25 mouse cellular contexts compared by ENCODE assay signal in genomic region chr16:66986879-66987278, GRCm38 (mm10).
DNase-seq lines count a peak whose midpoint lies in the region; ATAC-seq and TF ChIP-seq lines count a peak whose summit lies in the region.
"Had no signal": no experiment of that assay in that cellular context is flagged by ENCODE, and none has a peak within 500 bp of the region (broad histone marks: within the 10 kb centered on the region; RNA-seq: fewer than 3 reads in every experiment).

No protein-coding gene starts in this region.

- no peak overlapping the region for H3K4me2 ChIP-seq in neural tube, embryonic 13.5 days
- H3K4me2 ChIP-seq: embryonic facial prominence, embryonic 13.5 days; forebrain, embryonic 15.5 days; heart, embryonic 13.5 days; limb, embryonic 13.5 days; liver, embryonic 11.5 days; lung, embryonic 15.5 days; midbrain, embryonic 12.5 days; neural tube, embryonic 15.5 days had no signal

- peaks cover 14% of the 10 kb centered on the region; the same call in 1 of the 2 replicates for H3K4me1 ChIP-seq in neural tube, embryonic 13.5 days (replicated peaks)
- H3K4me1 ChIP-seq: embryonic facial prominence, embryonic 13.5 days; forebrain, embryonic 10.5 days; forebrain, embryonic 15.5 days; heart, embryonic 13.5 days; limb, embryonic 13.5 days; lung, embryonic 15.5 days; midbrain, embryonic 12.5 days had no signal

- 60% methylated on average over 7 of the region's 7 CpGs for WGBS in neural tube, embryonic 13.5 days

- no peaks in the 10 kb centered on the region for H3K9me3 ChIP-seq in neural tube, embryonic 13.5 days
- H3K9me3 ChIP-seq: embryonic facial prominence, embryonic 13.5 days; forebrain, embryonic 10.5 days; forebrain, embryonic 15.5 days; heart, embryonic 13.5 days; limb, embryonic 13.5 days; lung, embryonic 15.5 days; midbrain, embryonic 12.5 days; neural tube, embryonic 15.5 days had no signal

- H3K27me3 ChIP-seq in neural tube, embryonic 13.5 days = no peaks in the 10 kb centered on the region
- H3K27me3 ChIP-seq: embryonic facial prominence, embryonic 13.5 days; forebrain, embryonic 15.5 days; heart, embryonic 13.5 days; limb, embryonic 13.5 days; lung, embryonic 15.5 days; midbrain, embryonic 12.5 days; neural tube, embryonic 15.5 days had no signal

- no peak overlapping the region for H3K9ac ChIP-seq in neural tube, embryonic 13.5 days
- H3K9ac ChIP-seq: embryonic facial prominence, embryonic 13.5 days; forebrain, embryonic 15.5 days; heart, embryonic 13.5 days; limb, embryonic 13.5 days; lung, embryonic 15.5 days; midbrain, embryonic 12.5 days; neural tube, embryonic 15.5 days had no signal

- no peaks in the 10 kb centered on the region for H3K36me3 ChIP-seq in neural tube, embryonic 13.5 days
- H3K36me3 ChIP-seq: embryonic facial prominence, embryonic 13.5 days; forebrain, embryonic 10.5 days; forebrain, embryonic 15.5 days; heart, embryonic 13.5 days; limb, embryonic 13.5 days; lung, embryonic 15.5 days; midbrain, embryonic 12.5 days; neural tube, embryonic 15.5 days had no signal

- no peak for TF ChIP-seq CTCF in layer of hippocampus, adult 2 months (conservative IDR thresholded peaks at IDR 0.05)

- H3K27ac ChIP-seq in layer of hippocampus, adult 2 months = peak overlapping the region; percentile 62
- peak overlapping the region; percentile 46; the same call in 1 of the 2 replicates for H3K27ac ChIP-seq in neural tube, embryonic 13.5 days (replicated peaks)
- H3K27ac ChIP-seq: embryonic facial prominence, embryonic 13.5 days; forebrain, embryonic 10.5 days; forebrain, embryonic 15.5 days; heart, embryonic 13.5 days; kidney, postnatal 0 days; limb, embryonic 13.5 days; lung, embryonic 15.5 days; midbrain, embryonic 12.5 days; neural tube, embryonic 15.5 days had no signal

- ATAC-seq in neural tube, embryonic 13.5 days (ENCODE audit: low read depth) = no peak
- ATAC-seq: forebrain, embryonic 15.5 days; intestine, embryonic 16.5 days had no signal

- H3K4me3 ChIP-seq in layer of hippocampus, adult 2 months = no peak overlapping the region
- no peak overlapping the region for H3K4me3 ChIP-seq in neural tube, embryonic 13.5 days
- H3K4me3 ChIP-seq: embryonic facial prominence, embryonic 13.5 days; forebrain, embryonic 10.5 days; forebrain, embryonic 15.5 days; heart, embryonic 13.5 days; limb, embryonic 13.5 days; lung, embryonic 15.5 days; midbrain, embryonic 12.5 days; neural tube, embryonic 15.5 days had no signal

- DNase-seq in cerebellum, adult 9-11 months = peak; percentile 17
- DNase-seq in cerebellum, postnatal 10 days = no peak
- DNase-seq in layer of hippocampus, adult 2 months (ENCODE audit: low spot score in 2 of 2) = peak in 1 of 2 experiments; percentile 16
- no peak for DNase-seq in layer of hippocampus, adult 8-10 months (ENCODE audit: low spot score in 2 of 2)
- no peak for DNase-seq in neural tube, embryonic 10.5 days (ENCODE audit: extremely low spot score, low spot score)
- DNase-seq: adrenal gland, postnatal 25 days; B cell, adult 2 months; gastrocnemius, postnatal 10 days; heart, postnatal 10 days; kidney, adult 8-10 months; kidney, postnatal 4 days; retina, postnatal 1 day; right cerebral cortex, postnatal 14 days had no signal
